Mouse (Mus musculus): ENCODE measurements around the gene Col5a2. TPM values are rescaled to one million over a fixed set of nuclear protein-coding genes. Genes with fewer than 3 reads are reported as not detected.

The Col5a2 gene
- polyA plus RNA-seq, 2 experiments = 180 to 182 TPM

DNA sequence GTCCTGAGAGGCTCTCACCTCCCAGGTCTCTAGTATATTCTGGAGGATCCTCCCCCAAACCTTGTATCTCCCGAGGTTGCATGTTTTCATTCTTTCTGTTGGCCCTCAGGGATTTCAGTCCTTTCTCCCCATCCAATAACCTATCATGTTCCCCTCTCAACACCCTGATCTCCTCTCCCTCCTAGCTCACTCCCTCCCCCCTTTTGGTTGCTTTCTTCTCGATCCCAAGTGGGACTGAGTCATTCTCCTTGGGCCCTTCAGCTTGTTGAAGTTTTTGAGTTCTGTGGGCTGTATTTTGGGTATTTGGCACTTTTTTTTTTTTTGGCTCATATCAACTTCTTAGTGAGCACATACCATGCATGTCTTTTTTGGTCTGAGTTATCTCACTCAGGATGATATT is 143.9 kb downstream of the Col5a2 start:
- Histone ChIP-seq H3K4me1 (ENCODE audit: control insufficient read depth, insufficient read depth, low read length) (no peaks in the 10 kb centered on the region), H3K4me2 (replicated peaks; ENCODE audit: low read depth, low read length, severe bottlenecking) (no peak overlapping the region), H3K9me3 (ENCODE audit: control insufficient read depth, low read length) (no peaks in the 10 kb centered on the region), H3K4me3 (replicated peaks; ENCODE audit: low read length) (no peak overlapping the region), H3K27me3 (ENCODE audit: control insufficient read depth, insufficient read depth, low read length) (no peaks in the 10 kb centered on the region), H3K36me3 (ENCODE audit: control insufficient read depth, insufficient read depth, low read length) (no peaks in the 10 kb centered on the region), H3K27ac (replicated peaks; ENCODE audit: low read depth, low read length) (no peak overlapping the region), H3K9ac (ENCODE audit: low read depth, low read length, severe bottlenecking) (no peak overlapping the region)
- TF ChIP-seq POLR2A (IDR thresholded peaks at IDR 0.05; ENCODE audit: borderline replicate concordance, extremely low read depth, insufficient read depth, insufficient read length) = no peak
- ATAC-seq (ENCODE audit: low FRiP score, low read depth) (no peak), DNase-seq (ENCODE audit: low spot score) (no peak)
- WGBS = 61% methylated on average over 2 of the region's 2 CpGs

DNA sequence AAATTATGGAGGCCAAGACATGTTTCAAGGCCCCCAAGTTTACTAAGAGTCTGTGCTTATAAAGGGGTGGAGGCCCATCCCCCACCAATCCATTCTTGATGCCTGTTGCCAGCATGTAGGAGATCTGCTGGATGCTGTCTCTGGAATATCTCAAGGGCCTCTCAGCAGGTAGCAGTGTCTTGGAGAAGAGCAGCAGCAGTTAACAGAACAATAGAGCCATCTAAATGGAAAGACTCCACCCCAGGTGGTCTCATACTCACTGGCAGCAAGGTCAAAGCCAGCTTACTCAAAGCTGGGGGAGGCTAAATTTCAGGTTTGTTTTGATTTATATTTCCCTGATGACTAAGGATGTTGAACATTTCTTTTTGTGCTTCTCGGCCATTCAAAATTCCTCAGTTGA is 145.1 kb downstream of the Col5a2 start:
- H3K9ac ChIP-seq (ENCODE audit: low read depth, low read length, severe bottlenecking) = no peak overlapping the region
- DNase-seq (ENCODE audit: low spot score) = no peak
- no peak for ATAC-seq (ENCODE audit: low FRiP score, low read depth)
- no peaks in the 10 kb centered on the region for H3K9me3 ChIP-seq (ENCODE audit: control insufficient read depth, low read length)
- H3K4me3 ChIP-seq (replicated peaks; ENCODE audit: low read length) = no peak overlapping the region
- no peaks in the 10 kb centered on the region for H3K4me1 ChIP-seq (ENCODE audit: control insufficient read depth, insufficient read depth, low read length)
- H3K36me3 ChIP-seq (ENCODE audit: control insufficient read depth, insufficient read depth, low read length) = no peaks in the 10 kb centered on the region; the same call in 1 of the 2 replicates
- H3K4me2 ChIP-seq (replicated peaks; ENCODE audit: low read depth, low read length, severe bottlenecking) = no peak overlapping the region
- WGBS = 76% methylated on average over 1 of the region's 1 CpGs
- TF ChIP-seq POLR2A (IDR thresholded peaks at IDR 0.05; ENCODE audit: borderline replicate concordance, extremely low read depth, insufficient read depth, insufficient read length) = no peak
- H3K27me3 ChIP-seq (ENCODE audit: control insufficient read depth, insufficient read depth, low read length) = no peaks in the 10 kb centered on the region
- no peak overlapping the region for H3K27ac ChIP-seq (replicated peaks; ENCODE audit: low read depth, low read length)

DNA sequence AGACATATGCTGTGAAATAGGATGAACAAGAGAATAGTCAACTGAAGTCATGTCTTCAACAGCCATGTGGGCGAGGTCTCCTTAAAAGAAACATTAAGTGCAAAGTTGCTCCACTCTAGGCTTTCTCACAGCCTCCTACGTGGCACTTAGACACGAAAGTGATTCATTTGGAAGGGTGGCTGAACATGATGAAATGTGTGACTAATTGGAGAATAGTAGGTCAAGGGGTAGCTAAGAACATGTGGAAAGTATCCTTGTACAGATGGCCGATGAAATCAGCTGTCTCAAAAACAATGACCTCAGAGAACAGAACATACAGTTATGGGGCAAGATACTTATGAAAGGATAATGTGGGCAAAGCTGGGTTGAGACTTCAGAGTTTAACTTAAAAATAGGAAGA is 147.1 kb downstream of the Col5a2 start:
- Histone ChIP-seq H3K4me1 (ENCODE audit: control insufficient read depth, insufficient read depth, low read length) (no peaks in the 10 kb centered on the region), H3K36me3 (ENCODE audit: control insufficient read depth, insufficient read depth, low read length) (peaks cover 9% of the 10 kb centered on the region), H3K27me3 (ENCODE audit: control insufficient read depth, insufficient read depth, low read length) (no peaks in the 10 kb centered on the region), H3K4me2 (replicated peaks; ENCODE audit: low read depth, low read length, severe bottlenecking) (no peak overlapping the region), H3K4me3 (replicated peaks; ENCODE audit: low read length) (no peak overlapping the region), H3K27ac (replicated peaks; ENCODE audit: low read depth, low read length) (no peak overlapping the region), H3K9me3 (ENCODE audit: control insufficient read depth, low read length) (no peaks in the 10 kb centered on the region), H3K9ac (ENCODE audit: low read depth, low read length, severe bottlenecking) (no peak overlapping the region)
- no peak for DNase-seq (ENCODE audit: low spot score)
- WGBS = 73% methylated on average over 4 of the region's 4 CpGs
- TF ChIP-seq POLR2A (IDR thresholded peaks at IDR 0.05; ENCODE audit: borderline replicate concordance, extremely low read depth, insufficient read depth, insufficient read length) = no peak
- no peak for ATAC-seq (ENCODE audit: low FRiP score, low read depth)

DNA sequence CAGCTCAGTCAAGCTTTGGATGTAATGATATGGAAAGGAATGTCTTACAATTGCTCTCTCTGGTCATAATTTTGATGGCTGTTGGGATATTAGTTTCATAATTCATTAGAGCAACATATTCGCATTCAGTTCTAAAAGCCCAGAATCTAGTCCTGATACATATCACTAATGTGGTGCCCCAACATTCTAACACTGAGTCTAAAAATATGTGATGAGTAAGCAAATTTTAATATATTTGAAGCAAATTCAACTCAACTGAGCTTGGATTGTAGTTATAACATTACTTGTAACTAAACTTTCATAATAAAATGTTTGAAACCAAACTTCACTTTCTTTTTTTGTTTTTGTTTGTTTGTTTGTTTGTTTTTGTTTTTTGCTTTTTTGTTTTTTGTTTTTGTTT is 173.9 kb downstream of the Col5a2 start:
- DNase-seq (ENCODE audit: low spot score) (no peak), ATAC-seq (ENCODE audit: low FRiP score, low read depth) (no peak)
- Histone ChIP-seq H3K9ac (ENCODE audit: low read depth, low read length, severe bottlenecking) (no peak overlapping the region), H3K4me1 (ENCODE audit: control insufficient read depth, insufficient read depth, low read length) (no peaks in the 10 kb centered on the region), H3K4me3 (replicated peaks; ENCODE audit: low read length) (no peak overlapping the region), H3K27me3 (ENCODE audit: control insufficient read depth, insufficient read depth, low read length) (no peaks in the 10 kb centered on the region), H3K36me3 (ENCODE audit: control insufficient read depth, insufficient read depth, low read length) (peaks cover 71% of the 10 kb centered on the region), H3K9me3 (ENCODE audit: control insufficient read depth, low read length) (no peaks in the 10 kb centered on the region), H3K4me2 (replicated peaks; ENCODE audit: low read depth, low read length, severe bottlenecking) (no peak overlapping the region), H3K27ac (replicated peaks; ENCODE audit: low read depth, low read length) (no peak overlapping the region)
- 100% methylated on average over 1 of the region's 1 CpGs for WGBS
- no peak for TF ChIP-seq POLR2A (IDR thresholded peaks at IDR 0.05; ENCODE audit: borderline replicate concordance, extremely low read depth, insufficient read depth, insufficient read length)

Other genes starting within 250 kb of the Col5a2 start
- 1,105 and 1,514 TPM in 2 replicates for gene Col3a1, start 191.7 kb downstream of the Col5a2 start, polyA plus RNA-seq (2012; rRNA removed)
- gene Col3a1, start 191.7 kb downstream of the Col5a2 start, polyA plus RNA-seq (2014; fragmentation: Nextera tagmentation; extraction: Ambion mirVana) = 2,620 and 2,998 TPM in 2 replicates